Mouse (Mus musculus) forebrain, embryonic 14.5 days (tissue): ENCODE measurements around the gene Gm20219. TPM values are rescaled to one million over a fixed set of nuclear protein-coding genes. Genes with fewer than 3 reads are reported as not detected.

ENCODE experiments used
- ATAC-seq: fragments of 200-750 bp; cut with Nextera tagmentation; 2 replicates; pipeline ENCODE4 v1.8.0; 2017; ENCODE audit warnings: mild to moderate bottlenecking, moderate library complexity
- DNase-seq: peaks from one replicate; pipeline ENCODE4 v3.0.0-alpha.2; 2015; ENCODE audit warnings: low spot score
- H3K27ac ChIP-seq: fragments of 300-500 bp; sonication (generic); 2 replicates; pipeline ENCODE4 v1.5.1; 2014; ENCODE audit warnings: low read depth, mild to moderate bottlenecking, control low read depth, low read length, moderate library complexity
- H3K27me3 ChIP-seq: fragments of 300-500 bp; sonication (generic); replicated peaks from 2 replicates; pipeline ENCODE4 v1.6.1; 2014; ENCODE audit warnings: low read length, control low read depth, mixed read lengths; ENCODE audit not compliant: control insufficient read depth, insufficient read depth
- H3K36me3 ChIP-seq: fragments of 300-500 bp; sonication (generic); 2 replicates; pipeline ENCODE4 v1.6.1; 2014; ENCODE audit warnings: low read length, control low read depth; ENCODE audit not compliant: control insufficient read depth, insufficient read depth
- H3K4me1 ChIP-seq: fragments of 300-500 bp; sonication (generic); 2 replicates; pipeline ENCODE4 v1.6.1; 2014; ENCODE audit warnings: antibody characterized with exemption, low read length, control low read depth; ENCODE audit not compliant: control insufficient read depth, insufficient read depth
- H3K4me2 ChIP-seq: fragments of 300-500 bp; sonication (generic); 2 replicates; pipeline ENCODE4 v1.6.1; 2014; ENCODE audit warnings: mild to moderate bottlenecking, control low read depth, low read length
- H3K4me3 ChIP-seq: fragments of 300-500 bp; sonication (generic); 2 replicates; pipeline ENCODE4 v1.5.1; 2014; ENCODE audit warnings: low read depth, low read length, control low read depth
- H3K9ac ChIP-seq: fragments of 300-500 bp; sonication (generic); 2 replicates; pipeline ENCODE4 v1.6.1; 2014; ENCODE audit warnings: mild to moderate bottlenecking, low read length, control low read depth, moderate library complexity
- H3K9me3 ChIP-seq: fragments of 300-500 bp; sonication (generic); replicated peaks from 2 replicates; pipeline ENCODE4 v1.6.1; 2016; ENCODE audit warnings: low read length, control low read depth, mixed read lengths; ENCODE audit not compliant: control insufficient read depth
- WGBS: fragments of 180-500 bp; shearing (Covaris S2); extraction: QIAGEN DNeasy Blood & Tissue Kit; methylation state at CpG from one replicate; pipeline ENCODE4 v1.1.7; 2014; 5-methylcytosine and 5-hydroxymethylcytosine counted together
- polyA plus RNA-seq: library from polyadenylated mRNA; unstranded; fragments of >200 nt; fragmentation: Nextera tagmentation; extraction: Ambion mirVana; gene quantifications from 2 replicates; pipeline ENCODE4 v1.2.1, GENCODE M21; 2014

Gm20219 gene
- polyA plus RNA-seq, 1 experiment from 2014 or later: 0.36 TPM

GRCm38 (mm10) chr17:56584257-56585130, 30.3 kb upstream of the Gm20219 start, which contains the start of the genes Safb2 and Safb:
Safb2 (minus strand) TSS chr17:56584585.
Safb (plus strand) TSS chr17:56584825.
- peak within 1 kb of the TSS; percentile 89 for H3K4me3 ChIP-seq
- H3K27me3 ChIP-seq: no peaks in the 10 kb centered on the region
- no peaks in the 10 kb centered on the region for H3K9me3 ChIP-seq
- H3K4me2 ChIP-seq: peak within 1 kb of the TSS; percentile 86
- WGBS: under 1% methylated on average over 86 of the region's 101 CpGs
- peaks cover 29% of the 10 kb centered on the region for H3K4me1 ChIP-seq
- peak; percentile 100 for DNase-seq
- peak within 1 kb of the TSS; percentile 90 for H3K9ac ChIP-seq
- H3K27ac ChIP-seq: peak within 1 kb of the TSS; percentile 93
- peaks cover 64% of the 10 kb centered on the region for H3K36me3 ChIP-seq
- peak; percentile 95 for ATAC-seq

GRCm38 (mm10) chr17:56583611-56584256, 29.5 kb upstream of the Gm20219 start:
- H3K9me3 ChIP-seq: no peaks in the 10 kb centered on the region
- peak overlapping the region; percentile 89 for H3K4me3 ChIP-seq
- ATAC-seq: no peak
- peak overlapping the region; percentile 93 for H3K27ac ChIP-seq
- no peaks in the 10 kb centered on the region for H3K27me3 ChIP-seq
- WGBS: 4% methylated on average over 32 of the region's 33 CpGs
- DNase-seq: no peak
- peaks cover 29% of the 10 kb centered on the region for H3K4me1 ChIP-seq
- peak overlapping the region; percentile 86 for H3K4me2 ChIP-seq
- peak overlapping the region; percentile 89 for H3K9ac ChIP-seq
- H3K36me3 ChIP-seq: peaks cover 63% of the 10 kb centered on the region

GRCm38 (mm10) chr17:56583071-56583470, 28.9 kb upstream of the Gm20219 start:
- H3K4me1 ChIP-seq: peaks cover 29% of the 10 kb centered on the region
- 65% methylated on average over 1 of the region's 1 CpGs for WGBS
- no peaks in the 10 kb centered on the region for H3K27me3 ChIP-seq
- peak overlapping the region; percentile 89 for H3K4me3 ChIP-seq
- no peak for DNase-seq
- no peaks in the 10 kb centered on the region for H3K9me3 ChIP-seq
- H3K36me3 ChIP-seq: peaks cover 63% of the 10 kb centered on the region
- no peak overlapping the region for H3K27ac ChIP-seq
- ATAC-seq: no peak
- peak overlapping the region; percentile 89 for H3K9ac ChIP-seq
- peak overlapping the region; percentile 86 for H3K4me2 ChIP-seq

- H3K36me3 ChIP-seq: peaks cover 93% of the 10 kb centered on the region
- no peak for ATAC-seq
- no peaks in the 10 kb centered on the region for H3K27me3 ChIP-seq
- no peak overlapping the region for H3K4me2 ChIP-seq
- no peaks in the 10 kb centered on the region for H3K4me1 ChIP-seq
- no peak overlapping the region for H3K9ac ChIP-seq
- H3K9me3 ChIP-seq: no peaks in the 10 kb centered on the region
- DNase-seq: no peak
- no peak overlapping the region for H3K4me3 ChIP-seq
- no peak overlapping the region for H3K27ac ChIP-seq
- WGBS: 88% methylated on average over 3 of the region's 3 CpGs
These were observed 18.8 kb upstream of the Gm20219 start for GRCm38 (mm10) chr17:56572939-56573338.

- Histone ChIP-seq H3K36me3 (peaks cover 93% of the 10 kb centered on the region), H3K9ac (no peak overlapping the region), H3K27me3 (no peaks in the 10 kb centered on the region), H3K9me3 (no peaks in the 10 kb centered on the region), H3K4me2 (no peak overlapping the region), H3K4me3 (no peak overlapping the region), H3K4me1 (no peaks in the 10 kb centered on the region), H3K27ac (no peak overlapping the region)
- WGBS: 25% methylated on average over 1 of the region's 1 CpGs
- ATAC-seq: no peak
- DNase-seq: peak; percentile 28
These were observed 18.0 kb upstream of the Gm20219 start for GRCm38 (mm10) chr17:56572154-56572553.

- Histone ChIP-seq H3K9me3 (no peaks in the 10 kb centered on the region), H3K4me2 (no peak overlapping the region), H3K27me3 (no peaks in the 10 kb centered on the region), H3K27ac (no peak overlapping the region), H3K4me3 (no peak overlapping the region), H3K9ac (no peak overlapping the region), H3K4me1 (no peaks in the 10 kb centered on the region), H3K36me3 (peaks cover 99% of the 10 kb centered on the region)
- no peak for DNase-seq
- ATAC-seq: no peak
- 93% methylated on average over 4 of the region's 4 CpGs for WGBS
These were observed 16.1 kb upstream of the Gm20219 start for GRCm38 (mm10) chr17:56570287-56570686.

- Histone ChIP-seq H3K4me3 (no peak overlapping the region), H3K27me3 (no peaks in the 10 kb centered on the region), H3K9me3 (no peaks in the 10 kb centered on the region), H3K9ac (no peak overlapping the region), H3K27ac (no peak overlapping the region), H3K36me3 (peaks cover 100% of the 10 kb centered on the region), H3K4me1 (no peaks in the 10 kb centered on the region), H3K4me2 (no peak overlapping the region)
- 98% methylated on average over 4 of the region's 4 CpGs for WGBS
- ATAC-seq (no peak), DNase-seq (no peak)
These were observed 13.2 kb upstream of the Gm20219 start for GRCm38 (mm10) chr17:56567370-56567769.

- DNase-seq (no peak), ATAC-seq (no peak)
- Histone ChIP-seq H3K36me3 (peaks cover 100% of the 10 kb centered on the region), H3K9me3 (no peaks in the 10 kb centered on the region), H3K4me3 (no peak overlapping the region), H3K27me3 (no peaks in the 10 kb centered on the region), H3K4me2 (no peak overlapping the region), H3K9ac (no peak overlapping the region), H3K27ac (no peak overlapping the region), H3K4me1 (no peaks in the 10 kb centered on the region)
- WGBS: 94% methylated on average over 5 of the region's 5 CpGs
These were observed 12.7 kb upstream of the Gm20219 start for GRCm38 (mm10) chr17:56566918-56567317.

GRCm38 (mm10) chr17:56566293-56566692, 12.1 kb upstream of the Gm20219 start:
- Histone ChIP-seq H3K4me3 (no peak overlapping the region), H3K9ac (no peak overlapping the region), H3K27me3 (no peaks in the 10 kb centered on the region), H3K9me3 (no peaks in the 10 kb centered on the region), H3K27ac (no peak overlapping the region), H3K4me1 (no peaks in the 10 kb centered on the region), H3K36me3 (peaks cover 100% of the 10 kb centered on the region), H3K4me2 (no peak overlapping the region)
- ATAC-seq (no peak), DNase-seq (no peak)
- 90% methylated on average over 29 of the region's 29 CpGs for WGBS
